Mouse (Mus musculus) heart, postnatal 0 days (tissue): Measurements from ENCODE around the gene Srrm3. TPM values are rescaled to one million over a fixed set of nuclear protein-coding genes. Genes with fewer than 3 reads are reported as not detected.

Source experiments
- ATAC-seq: fragments of 200-750 bp; cut with Nextera tagmentation; 2 replicates; pipeline ENCODE4 v1.8.0; 2017; ENCODE audit warnings: low read depth, moderate number of reproducible peaks, moderate library complexity; ENCODE audit not compliant: insufficient read depth
- DNase-seq: peaks from one replicate; pipeline ENCODE4 v3.0.0-alpha.2; 2016; ENCODE audit warnings: low spot score
- H3K27ac ChIP-seq: fragments of 300-500 bp; sonication (generic); 2 replicates; pipeline ENCODE4 v1.5.1; 2014; ENCODE audit warnings: low read depth, mild to moderate bottlenecking
- H3K27me3 ChIP-seq: fragments of 300-500 bp; sonication (generic); 2 replicates; pipeline ENCODE4 v1.6.1; 2014; ENCODE audit warnings: low read length, mixed read lengths; ENCODE audit not compliant: control insufficient read depth, insufficient read depth
- H3K36me3 ChIP-seq: fragments of 300-500 bp; sonication (generic); replicated peaks from 2 replicates; pipeline ENCODE4 v1.6.1; 2014; ENCODE audit warnings: low read length, mixed read lengths; ENCODE audit not compliant: control insufficient read depth, insufficient read depth
- H3K4me1 ChIP-seq: fragments of 300-500 bp; sonication (generic); 2 replicates; pipeline ENCODE4 v1.6.1; 2014; ENCODE audit warnings: antibody characterized with exemption; ENCODE audit not compliant: control insufficient read depth, insufficient read depth
- H3K4me2 ChIP-seq: fragments of 300-500 bp; sonication (generic); 2 replicates; pipeline ENCODE4 v1.6.1; 2014; ENCODE audit warnings: low read depth, mild to moderate bottlenecking, low read length, moderate library complexity
- H3K4me3 ChIP-seq: fragments of 300-500 bp; sonication (generic); 2 replicates; pipeline ENCODE4 v1.5.1; 2014; ENCODE audit warnings: low read depth, low read length
- H3K9ac ChIP-seq: fragments of 300-500 bp; sonication (generic); replicated peaks from 2 replicates; pipeline ENCODE4 v1.6.1; 2014; ENCODE audit warnings: low read depth, low read length, mixed read lengths
- H3K9me3 ChIP-seq: fragments of 300-500 bp; sonication (generic); replicated peaks from 2 replicates; pipeline ENCODE4 v1.6.1; 2016; ENCODE audit warnings: low read length; ENCODE audit not compliant: control insufficient read depth
- CTCF ChIP-seq: IDR thresholded peaks from 2 replicates; pipeline ENCODE4 v1.5.1; 2016; ENCODE audit warnings: antibody characterized with exemption, control low read depth, low read depth
- EP300 ChIP-seq: IDR thresholded peaks from 2 replicates; pipeline ENCODE4 v1.6.1; 2016; ENCODE audit warnings: antibody characterized with exemption, low read depth
- WGBS: fragments of 180-500 bp; shearing (Covaris S2); extraction: QIAGEN DNeasy Blood & Tissue Kit; methylation state at CpG from one replicate; pipeline ENCODE4 v1.1.7; 2014; 5-methylcytosine and 5-hydroxymethylcytosine counted together
- polyA plus RNA-seq: library from polyadenylated mRNA; unstranded; fragments of >200 nt; fragmentation: Nextera tagmentation; extraction: Ambion mirVana; gene quantifications from 2 replicates; pipeline ENCODE4 v1.2.1, GENCODE M21; 2015
- total RNA-seq: library from RNA; depleted of rRNA; stranded (reverse); fragments of >200 nt; gene quantifications from 2 replicates; pipeline ENCODE4 v1.2.3, GENCODE M21; 2014; ENCODE audit warnings: low replicate concordance

Gene Srrm3
- total and polyA plus RNA-seq, 2 experiments from 2014 or later, result 0.31 TPM; not detected in 1

DNA sequence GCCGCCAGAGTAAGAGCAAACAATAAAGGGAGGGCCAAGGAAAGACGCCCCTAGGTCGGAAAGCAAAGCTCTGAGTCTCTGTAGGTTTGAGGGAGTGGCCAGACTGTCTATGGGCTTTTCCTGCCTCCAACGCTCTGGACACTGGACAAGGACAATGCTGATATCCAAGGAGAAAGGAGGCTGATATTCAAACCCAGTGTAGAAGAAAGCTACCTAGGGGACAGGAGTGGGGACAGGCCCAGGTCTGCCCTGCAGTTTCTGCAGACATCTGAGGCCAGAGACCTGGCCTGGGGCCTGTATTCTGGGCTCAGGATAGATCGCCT lies 11.9 kb upstream of the Srrm3 start:
- no peak for TF ChIP-seq CTCF
- no peak for TF ChIP-seq EP300
- Histone ChIP-seq H3K9ac (peak overlapping the region; percentile 26; the same call in 1 of the 2 replicates), H3K4me1 (no peaks in the 10 kb centered on the region), H3K27me3 (no peaks in the 10 kb centered on the region), H3K27ac (peak overlapping the region; percentile 71), H3K4me3 (peak overlapping the region; percentile 42), H3K9me3 (no peaks in the 10 kb centered on the region), H3K36me3 (peaks cover 23% of the 10 kb centered on the region), H3K4me2 (peak overlapping the region; percentile 56)
- WGBS, result 8% methylated on average over 5 of the region's 5 CpGs
- ATAC-seq, result no peak; the same call in 1 of the 2 replicates
- no peak for DNase-seq

DNA sequence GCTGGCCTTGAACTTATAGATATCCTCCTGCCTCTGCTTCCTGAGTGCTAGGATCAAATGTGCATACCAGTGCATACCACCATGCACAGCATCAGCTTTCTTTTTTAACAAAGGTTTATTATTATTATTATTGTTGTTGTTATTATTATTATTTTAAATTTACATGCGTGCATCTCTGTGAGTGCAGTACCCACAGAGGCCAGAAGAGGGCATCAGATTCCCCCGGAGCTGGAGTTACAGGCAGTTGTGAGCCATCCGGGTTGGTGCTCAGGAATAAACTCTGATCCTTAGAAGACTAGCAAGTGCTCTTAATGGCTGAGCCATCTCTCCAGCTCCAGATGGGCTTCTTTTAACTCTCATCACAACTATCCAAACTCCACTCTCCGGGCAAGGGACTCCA lies 6.9 kb upstream of the Srrm3 start:
- Histone ChIP-seq H3K4me1 (no peaks in the 10 kb centered on the region), H3K4me2 (no peak overlapping the region), H3K27me3 (no peaks in the 10 kb centered on the region), H3K9ac (no peak overlapping the region), H3K9me3 (no peaks in the 10 kb centered on the region), H3K4me3 (no peak overlapping the region), H3K36me3 (no peaks in the 10 kb centered on the region), H3K27ac (no peak overlapping the region)
- WGBS, result 36% methylated on average over 4 of the region's 4 CpGs
- no peak for ATAC-seq
- DNase-seq, result no peak
- no peak for TF ChIP-seq EP300
- TF ChIP-seq CTCF, result peak; percentile 14; the same call in 1 of the 2 replicates

GRCm38 (mm10) chr5:135800927-135801326 lies 5.8 kb upstream of the Srrm3 start:
- no peak for DNase-seq
- Histone ChIP-seq H3K9ac (no peak overlapping the region), H3K9me3 (no peaks in the 10 kb centered on the region), H3K36me3 (no peaks in the 10 kb centered on the region), H3K4me1 (no peaks in the 10 kb centered on the region), H3K4me3 (no peak overlapping the region), H3K27ac (no peak overlapping the region), H3K4me2 (no peak overlapping the region), H3K27me3 (no peaks in the 10 kb centered on the region)
- TF ChIP-seq CTCF (no peak), EP300 (no peak)
- ATAC-seq, result no peak
- WGBS, result 6% methylated on average over 6 of the region's 6 CpGs

- TF ChIP-seq CTCF, result no peak
- no peak for TF ChIP-seq EP300
- no peak for ATAC-seq
- Histone ChIP-seq H3K27ac (no peak overlapping the region), H3K36me3 (no peaks in the 10 kb centered on the region), H3K4me1 (no peaks in the 10 kb centered on the region), H3K4me2 (no peak overlapping the region), H3K9ac (no peak overlapping the region), H3K4me3 (no peak overlapping the region), H3K9me3 (no peaks in the 10 kb centered on the region), H3K27me3 (no peaks in the 10 kb centered on the region)
- WGBS, result 84% methylated on average over 8 of the region's 8 CpGs
- DNase-seq, result no peak
Measured at GRCm38 (mm10) chr5:135802641-135803040, 4.0 kb upstream of the Srrm3 start.

DNA sequence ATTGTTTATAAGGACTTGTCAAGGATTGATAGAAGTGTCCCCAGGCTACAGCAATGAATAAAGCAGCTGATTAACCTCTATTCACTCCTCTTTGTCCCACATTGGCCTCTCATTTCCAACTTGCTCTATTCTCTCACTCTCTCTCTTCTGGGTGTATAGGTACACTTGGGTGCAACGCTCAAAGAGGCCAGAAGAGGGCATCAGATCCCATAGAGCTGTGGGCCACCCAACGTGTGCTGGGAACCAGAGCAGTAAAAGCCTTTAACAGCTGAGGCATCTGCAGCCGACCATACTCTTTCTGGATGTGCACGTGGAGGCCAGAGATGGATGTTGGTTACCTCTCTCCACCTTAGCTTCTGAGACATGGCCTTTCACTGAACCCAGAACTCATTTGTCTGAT lies 3.6 kb upstream of the Srrm3 start:
- TF ChIP-seq CTCF (no peak), EP300 (no peak)
- Histone ChIP-seq H3K27me3 (no peaks in the 10 kb centered on the region), H3K4me2 (no peak overlapping the region), H3K4me3 (no peak overlapping the region), H3K36me3 (no peaks in the 10 kb centered on the region), H3K9ac (no peak overlapping the region), H3K27ac (no peak overlapping the region), H3K9me3 (no peaks in the 10 kb centered on the region), H3K4me1 (no peaks in the 10 kb centered on the region)
- 71% methylated on average over 4 of the region's 4 CpGs for WGBS
- DNase-seq (no peak), ATAC-seq (no peak)

DNA sequence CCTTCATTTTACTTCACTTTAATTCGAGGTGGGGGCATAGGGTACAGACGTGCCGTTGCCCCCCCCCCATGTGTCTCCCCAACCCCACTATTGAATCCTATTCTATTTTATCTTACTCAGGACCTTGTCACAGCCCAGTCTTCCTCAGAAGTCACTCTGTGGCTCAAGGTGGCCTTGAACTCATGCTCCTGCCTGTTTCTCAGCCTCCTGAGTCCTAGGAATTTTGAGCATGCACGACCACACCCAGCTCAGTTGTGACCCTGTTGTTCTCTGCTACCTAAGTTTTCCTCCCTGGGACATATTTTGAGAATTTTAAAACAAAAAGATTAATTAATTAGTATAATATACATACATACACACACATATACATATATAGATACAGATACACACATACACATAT lies 3.0 kb upstream of the Srrm3 start:
- no peaks in the 10 kb centered on the region for H3K27me3 ChIP-seq
- WGBS, result 70% methylated on average over 4 of the region's 4 CpGs

More for the DNA sequence above, 3.0 kb upstream of the Srrm3 start:
- no peak for ATAC-seq
- TF ChIP-seq EP300, result no peak
- TF ChIP-seq CTCF, result no peak
- no peaks in the 10 kb centered on the region for H3K4me1 ChIP-seq
- H3K4me2 ChIP-seq, result no peak overlapping the region
- H3K9ac ChIP-seq, result no peak overlapping the region
- H3K9me3 ChIP-seq, result no peaks in the 10 kb centered on the region
- H3K4me3 ChIP-seq, result no peak overlapping the region
- no peak overlapping the region for H3K27ac ChIP-seq
- DNase-seq, result no peak
- no peaks in the 10 kb centered on the region for H3K36me3 ChIP-seq
